13 mouse cellular contexts compared by ENCODE assay signal in genomic region chr1:156504945-156505523, GRCm38 (mm10). TPM values are rescaled to one million over a fixed set of nuclear protein-coding genes. Genes with fewer than 3 reads are reported as not detected.
DNase-seq lines count a peak whose midpoint lies in the region; TF ChIP-seq lines count a peak whose summit lies in the region.
"Had no signal": no experiment of that assay in that cellular context is flagged by ENCODE, and none has a peak within 500 bp of the region (broad histone marks: within the 10 kb centered on the region; RNA-seq: fewer than 3 reads in every experiment).

No protein-coding gene starts in this region.

- no peak for DNase-seq in left cerebral cortex, adult 2 months (ENCODE audit: extremely low spot score in 1 of 2, low spot score in 2 of 2)
- no peak for DNase-seq in left cerebral cortex, postnatal 4 days
- DNase-seq in A20 (ENCODE audit: low read depth, low spot score) (peak; percentile 43), MEL (ENCODE audit: low read depth, low spot score) (peak; percentile 54)
- no peak for DNase-seq in kidney, postnatal 25 days
- no peak for DNase-seq in heart, postnatal 36 days
- DNase-seq: adrenal gland, adult 8-10 months; cerebellum, adult 11 months; kidney, adult 9 months; lung, postnatal 10 days; right cerebral cortex, postnatal 4 days had no signal

- H3K79me2 ChIP-seq in MEL (ENCODE audit: control insufficient read depth, insufficient read depth, low read length, poor library complexity), result no peaks in the 10 kb centered on the region

- H3K4me3 ChIP-seq in left cerebral cortex, adult 2 months, result no peak overlapping the region
- no peak overlapping the region for H3K4me3 ChIP-seq in MEL (ENCODE audit: control insufficient read depth in 1 of 2, insufficient read depth in 1 of 2, low read depth in 2 of 2, low read length in 2 of 2)
- no peak overlapping the region for H3K4me3 ChIP-seq in small intestine, adult 2 months (ENCODE audit: low read depth, low read length)
- H3K4me3 ChIP-seq: hindbrain, embryonic 12.5 days had no signal

- no peaks in the 10 kb centered on the region; a peak in 1 of 4 replicates for H3K27me3 ChIP-seq in MEL (ENCODE audit: control insufficient read depth in 1 of 2, insufficient read depth in 2 of 2, low read length in 2 of 2)
- H3K27me3 ChIP-seq in small intestine, adult 2 months (ENCODE audit: control insufficient read depth, insufficient read depth, low read length), result no peaks in the 10 kb centered on the region
- H3K27me3 ChIP-seq: hindbrain, embryonic 12.5 days had no signal

- intact Hi-C loops in left cerebral cortex, adult 2 months (cut with DNase I), result no loop called here
- intact Hi-C loops in left cerebral cortex, postnatal 4 days (cut with DNase I), result no loop called here
- intact Hi-C loops in heart, postnatal 36 days (cut with DNase I), result no loop called here

- no peak for TF ChIP-seq EP300 in MEL (IDR thresholded peaks at IDR 0.05; ENCODE audit: low read depth in 1 of 2, low read length in 2 of 2)

- H3K9me3 ChIP-seq in MEL (replicated peaks; ENCODE audit: insufficient read depth, low read length), result no peaks in the 10 kb centered on the region
- H3K9me3 ChIP-seq: hindbrain, embryonic 12.5 days had no signal

- H3K36me3 ChIP-seq in MEL (ENCODE audit: control insufficient read depth in 1 of 2, insufficient read depth in 2 of 2, low read length in 2 of 2), result no peaks in the 10 kb centered on the region
- H3K36me3 ChIP-seq in small intestine, adult 2 months (ENCODE audit: control insufficient read depth, insufficient read depth, low read length), result no peaks in the 10 kb centered on the region
- H3K36me3 ChIP-seq: hindbrain, embryonic 12.5 days had no signal

- peak; percentile 13 for TF ChIP-seq CTCF in left cerebral cortex, adult 2 months (IDR thresholded peaks at IDR 0.05)
- TF ChIP-seq CTCF in MEL (IDR thresholded peaks at IDR 0.05 in 2 of 3, conservative IDR thresholded peaks at IDR 0.05 in 1 of 3; ENCODE audit: control insufficient read depth in 1 of 3, insufficient read depth in 1 of 3, low read depth in 2 of 3, low read length in 3 of 3, poor library complexity in 1 of 3, severe bottlenecking in 1 of 3), result peak; percentile 48 to 67 (median 57); a peak in 5 of 6 replicates
- TF ChIP-seq CTCF in small intestine, adult 2 months (IDR thresholded peaks at IDR 0.05; ENCODE audit: extremely low read depth, insufficient read length, insufficient replicate concordance, low read depth, low read length), result peak; percentile 50; the same call in 1 of the 2 replicates

- no peak overlapping the region for H3K27ac ChIP-seq in left cerebral cortex, adult 2 months
- no peak overlapping the region for H3K27ac ChIP-seq in MEL (ENCODE audit: control insufficient read depth, low read depth, low read length)
- no peak overlapping the region for H3K27ac ChIP-seq in small intestine, adult 2 months (ENCODE audit: insufficient read depth, low read depth, low read length)
- H3K27ac ChIP-seq: hindbrain, embryonic 12.5 days had no signal

- TF ChIP-seq POLR2A in MEL (IDR thresholded peaks at IDR 0.05; ENCODE audit: control insufficient read depth in 1 of 2, insufficient read depth in 1 of 2, low read depth in 1 of 2, low read length in 2 of 2, poor library complexity in 1 of 2), result no peak
- TF ChIP-seq POLR2A in small intestine, adult 2 months (IDR thresholded peaks at IDR 0.05; ENCODE audit: low read depth, low read length), result no peak

- 83% methylated on average over 5 of the region's 5 CpGs for WGBS in small intestine, adult 2 months

- no peaks in the 10 kb centered on the region for H3K4me1 ChIP-seq in MEL (ENCODE audit: control insufficient read depth in 1 of 2, insufficient read depth in 2 of 2, low read length in 2 of 2)
- no peaks in the 10 kb centered on the region for H3K4me1 ChIP-seq in small intestine, adult 2 months (ENCODE audit: control insufficient read depth, insufficient read depth, insufficient read length, low read length)
- H3K4me1 ChIP-seq: hindbrain, embryonic 12.5 days had no signal

- H3K9ac ChIP-seq in MEL (ENCODE audit: control insufficient read depth, low read depth, low read length, poor library complexity, severe bottlenecking), result no peak overlapping the region
- H3K9ac ChIP-seq: hindbrain, embryonic 12.5 days had no signal

- peak; percentile 42 for TF ChIP-seq RAD21 in MEL (IDR thresholded peaks at IDR 0.05; ENCODE audit: low read depth, low read length)

TF ChIP-seq in MEL, 35 proteins besides CTCF, POLR2A, EP300 and RAD21:
- TF ChIP-seq UBTF (IDR thresholded peaks at IDR 0.05; ENCODE audit: borderline replicate concordance, insufficient read depth, low read depth, low read length) (no peak), SMC3 (IDR thresholded peaks at IDR 0.05; ENCODE audit: low read depth, low read length) (peak; percentile 50)

RNA-seq across cellular contexts. Expression of gene Gm10031, which starts 18.8 kb away (rescaled TPM):
- 10 to 100 TPM; 43.3 to 44.5 TPM for total RNA-seq in left cerebral cortex, adult 2 months (2021)
- 10 to 100 TPM; 50.2 to 54.7 TPM for total RNA-seq in left cerebral cortex, postnatal 4 days (2021)
- 12.5 and 15.8 TPM in 2 replicates for total RNA-seq in MEL (2012; rRNA removed)
- polyA plus RNA-seq in MEL (2012; ENCODE audit: insufficient read depth in 1 of 2, insufficient read length in 2 of 2, low read depth in 1 of 2, low replicate concordance in 2 of 2, missing spikeins in 1 of 2), result 10 to 100 TPM in 1 of 2 experiments, not detected in 1; 10.6 TPM
- 10.3 and 27.8 TPM in 2 replicates for polyA plus RNA-seq in small intestine, adult 2 months (2012; rRNA removed)
- 10 to 100 TPM; 48.9 to 51.9 TPM for total RNA-seq in heart, postnatal 36 days (2021)

RNA-seq across cellular contexts. Expression of gene Soat1, which starts 30.9 kb away (rescaled TPM):
- total RNA-seq in left cerebral cortex, adult 2 months (2021), result 10 to 100 TPM; 40.8 to 48.5 TPM
- total RNA-seq in left cerebral cortex, postnatal 4 days (2021), result 10 to 100 TPM; 27.5 to 30.2 TPM
- total RNA-seq in MEL (2012; rRNA removed), result 2.7 and 7.7 TPM in 2 replicates
- 10 to 100 TPM in 1 of 2 experiments, not detected in 1; 10.5 TPM for polyA plus RNA-seq in MEL (2012; ENCODE audit: insufficient read depth in 1 of 2, insufficient read length in 2 of 2, low read depth in 1 of 2, low replicate concordance in 2 of 2, missing spikeins in 1 of 2)
- 4.2 and 6.1 TPM in 2 replicates for polyA plus RNA-seq in small intestine, adult 2 months (2012; rRNA removed)
- 1 to 10 TPM; 7.9 to 8.9 TPM for total RNA-seq in heart, postnatal 36 days (2021)

RNA-seq across cellular contexts. Expression of gene Abl2, which starts 53.6 kb away (rescaled TPM):
- 10 to 100 TPM; 63.5 to 73.9 TPM for total RNA-seq in left cerebral cortex, adult 2 months (2021)
- 10 to 100 TPM; 58.2 to 60.2 TPM for total RNA-seq in left cerebral cortex, postnatal 4 days (2021)
- 13.8 and 16.0 TPM in 2 replicates for total RNA-seq in MEL (2012; rRNA removed)
- polyA plus RNA-seq in MEL (2012; ENCODE audit: insufficient read depth in 1 of 2, insufficient read length in 2 of 2, low read depth in 1 of 2, low replicate concordance in 2 of 2, missing spikeins in 1 of 2), result 10 to 100 TPM in 1 of 2 experiments, not detected in 1; 17.5 TPM
- 3.7 and 4.3 TPM in 2 replicates for polyA plus RNA-seq in small intestine, adult 2 months (2012; rRNA removed)
- total RNA-seq in heart, postnatal 36 days (2021), result 10 to 100 TPM; 21.0 to 21.5 TPM

Comparison
In these comparisons a context has a peak if more than half of its experiments do, and no peak if none do; other contexts are left out.
1. DNase-seq: peak in A20 (single experiment) and MEL (single experiment); none in left cerebral cortex, adult 2 months (0 of 2), left cerebral cortex, postnatal 4 days (single experiment), kidney, postnatal 25 days (0 of 2) and heart, postnatal 36 days (0 of 2).
2. Peak in every context shown above with its lines, with median percentiles within 50 percentile points of each other: CTCF ChIP-seq.